Mouse (Mus musculus) inflammation-experienced regulatory T-cells (primary cell): ENCODE results near the gene Aldh1l2. TPM values are rescaled to one million over a fixed set of nuclear protein-coding genes. Genes with fewer than 3 reads are reported as not detected.

Experiments
- polyA plus RNA-seq, 2 experiments: library from polyadenylated mRNA; unstranded; fragments of 100-300 nt; shearing (Covaris generic); gene quantifications; one replicate each; pipeline ENCODE4 v1.2.1; 2017

Gene Aldh1l2
- polyA plus RNA-seq, result 1 to 10 TPM; 1.1 to 1.7 TPM

DNA sequence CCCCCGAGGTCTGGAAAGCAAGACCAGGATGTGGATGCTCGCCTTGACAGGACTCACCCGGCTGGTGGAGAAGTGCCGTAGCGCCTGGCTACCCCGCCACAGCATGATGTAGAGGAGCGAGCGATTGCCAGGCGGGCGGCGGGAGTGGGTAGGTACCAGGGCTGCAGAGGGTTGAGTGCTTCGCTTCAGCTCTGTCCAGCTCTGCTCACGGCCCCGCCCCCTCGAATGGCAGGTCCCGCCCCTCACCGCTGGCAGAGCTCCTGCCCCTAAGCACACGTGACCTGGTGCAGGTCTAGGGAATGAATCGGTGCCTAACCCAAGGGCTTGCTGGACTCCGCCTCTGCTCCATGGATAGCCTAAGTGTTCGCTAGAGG, at the start of gene Aldh1l2:
Gene Aldh1l2 (minus strand): TSS at position 231 of the 374 bp plus-strand sequence.

DNA sequence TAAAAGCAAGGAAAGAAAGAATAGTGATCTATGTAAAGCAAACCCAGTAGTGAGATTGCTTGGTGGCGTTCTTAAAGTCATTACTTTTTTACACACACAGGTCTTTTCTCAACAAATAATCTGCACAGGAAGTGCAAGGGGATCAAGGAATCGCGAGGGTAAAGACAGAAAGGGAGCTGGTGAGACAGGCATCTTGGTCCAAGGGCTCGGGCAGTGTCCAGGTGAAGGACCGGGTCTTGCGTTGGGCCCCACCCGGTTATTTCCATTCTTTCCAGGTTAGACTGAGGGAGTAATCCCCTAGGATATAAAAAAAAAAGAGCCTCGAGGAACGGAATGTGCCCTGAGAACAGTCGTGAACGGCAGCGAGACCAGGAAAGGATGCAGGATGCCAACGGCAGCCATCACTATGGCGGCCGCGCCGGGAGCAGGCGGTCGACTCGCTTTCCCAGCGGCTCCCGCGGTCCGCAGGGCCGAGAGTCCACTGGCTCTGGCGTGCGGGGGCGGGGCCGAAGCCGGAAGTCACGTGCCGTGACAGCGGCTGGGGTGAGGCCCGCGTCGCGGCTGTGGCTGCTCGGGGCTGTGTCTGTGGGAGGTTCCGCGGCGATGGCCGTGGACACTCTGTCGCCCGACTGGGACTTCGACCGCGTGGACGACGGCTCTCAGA, 9.6 kb upstream of the Aldh1l2 start, which contains the start of gene Washc4:
Gene Washc4 (plus strand): TSS at position 314 of the 664 bp plus-strand sequence.

Other genes starting within 250 kb of the Aldh1l2 start
- 1 to 10 TPM; 2.0 to 3.7 TPM for gene Slc41a2, start 196.3 kb downstream of the Aldh1l2 start, polyA plus RNA-seq
- 1 to 10 TPM in 1 of 2 experiments, under 1 TPM in 1; 0.84 to 1.4 TPM for gene D10Wsu102e, start 173.9 kb downstream of the Aldh1l2 start, polyA plus RNA-seq
- 10 to 100 TPM; 30.5 to 38.6 TPM for gene Washc4, start 9.6 kb upstream of the Aldh1l2 start, polyA plus RNA-seq
- gene Appl2, start 114.6 kb upstream of the Aldh1l2 start, polyA plus RNA-seq, result 10 to 100 TPM; 10.9 to 17.3 TPM
- gene 1500009L16Rik, start 188.7 kb upstream of the Aldh1l2 start, polyA plus RNA-seq, result 1 to 10 TPM; 1.0 to 3.1 TPM